Mouse (Mus musculus) gastrocnemius, postnatal 4 days (tissue): ENCODE data around the gene Tmem86b. TPM values are rescaled to one million over a fixed set of nuclear protein-coding genes. Genes with fewer than 3 reads are reported as not detected.
"Not testable (repeated sequence)": the region's sequence is repeated elsewhere in the genome, so short reads cannot be mapped to it uniquely, and the experiment has no call there.

ENCODE experiments used
- DNase-seq, 2 experiments: peaks; one replicate each; pipeline ENCODE4 v3.0.0; 2021 to 2022; ENCODE audit warnings: low spot score in 2 of 2, mixed read lengths in 2 of 2
- total RNA-seq, 2 experiments: library from RNA; stranded (reverse); gene quantifications; 2 replicates each; pipeline ENCODE4 v1.2.3; 2021

Gene Tmem86b
- total RNA-seq, 2 experiments from 2014 or later, result 7.0 to 7.8 TPM

DNA sequence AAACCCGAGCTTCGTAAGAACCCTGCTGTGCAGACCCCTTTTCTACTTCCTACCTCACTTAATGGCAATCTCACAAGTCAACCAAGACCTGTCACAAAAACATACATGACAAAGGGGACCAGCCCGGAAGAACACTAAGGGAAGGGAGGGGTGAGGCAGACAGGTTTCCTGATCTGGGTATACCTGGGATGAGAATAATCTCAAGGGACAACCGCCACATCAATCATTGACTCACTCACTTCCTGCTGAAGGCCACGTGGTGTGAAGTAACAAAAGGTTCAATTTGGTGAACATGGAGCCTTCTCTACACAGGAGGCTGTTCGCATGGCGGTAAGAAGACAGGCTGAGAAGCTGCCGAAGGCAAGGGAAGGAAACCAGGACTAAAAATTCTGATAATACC lies 20.4 kb upstream of the Tmem86b start:
- DNase-seq, result no peak

DNA sequence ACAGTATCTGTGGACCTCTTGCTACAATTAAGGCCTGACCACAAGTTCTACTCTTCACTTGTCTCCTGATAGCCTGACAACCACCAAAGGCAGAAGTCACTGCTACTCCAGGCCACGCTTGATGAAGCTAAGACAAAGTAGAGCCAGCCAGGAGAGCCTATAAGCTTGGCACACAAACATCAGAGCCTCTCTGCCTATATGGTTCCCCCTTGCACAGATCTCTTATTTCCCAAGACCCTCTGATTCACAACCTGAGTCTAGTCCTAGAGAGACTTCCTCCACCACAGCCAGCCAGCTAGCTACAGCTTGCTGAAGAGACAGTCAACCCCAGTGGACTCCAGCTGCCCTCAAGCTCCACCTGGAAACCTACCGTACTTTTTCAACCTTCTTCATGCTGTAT lies 16.8 kb upstream of the Tmem86b start:
- DNase-seq, result no peak

DNA sequence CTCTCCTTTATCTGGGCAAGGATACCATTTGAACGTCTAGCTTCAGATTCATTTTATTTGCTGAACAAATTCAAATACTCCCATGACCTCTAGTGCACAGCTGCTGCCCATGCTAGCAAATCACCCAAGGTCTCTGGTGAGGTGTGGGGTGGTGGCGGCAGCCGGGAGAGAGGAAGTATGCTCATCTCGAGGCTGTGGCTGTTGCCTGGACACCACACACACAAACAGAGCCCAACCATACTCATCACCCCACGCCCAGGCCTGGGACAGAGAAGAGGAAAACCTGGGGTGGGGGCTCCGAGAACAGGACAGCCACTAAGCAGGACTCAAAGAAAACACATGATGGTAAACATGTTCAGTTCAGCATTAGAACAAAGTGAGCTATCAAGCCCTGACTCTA lies 16.1 kb upstream of the Tmem86b start:
- DNase-seq, result no peak

DNA sequence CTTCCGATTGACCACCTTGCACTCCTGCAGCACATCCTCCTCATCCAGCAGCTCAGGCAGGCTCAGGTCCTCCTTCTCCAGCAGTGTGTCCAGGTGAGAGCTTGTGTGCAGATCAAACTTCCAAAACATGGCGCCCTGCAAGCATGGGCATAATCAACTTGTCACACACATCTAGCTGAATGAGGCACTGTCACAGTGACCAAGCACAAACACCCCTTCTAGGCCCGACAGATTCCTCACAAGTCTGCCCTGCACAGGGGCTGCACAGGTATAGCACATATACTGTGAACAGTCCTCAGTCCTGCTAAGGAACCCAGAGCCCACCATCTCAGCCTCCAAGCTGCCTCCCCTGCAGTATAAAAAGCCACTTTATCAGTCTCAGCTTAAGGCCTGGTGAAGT lies 15.6 kb upstream of the Tmem86b start:
- no peak for DNase-seq

GRCm38 (mm10) chr7:4643225-4643624 lies 12.0 kb upstream of the Tmem86b start:
- DNase-seq, result no peak

- no peak for DNase-seq
These were observed 10.7 kb upstream of the Tmem86b start for GRCm38 (mm10) chr7:4641956-4642355.

GRCm38 (mm10) chr7:4641155-4641554 lies 9.9 kb upstream of the Tmem86b start:
- no peak for DNase-seq

GRCm38 (mm10) chr7:4636179-4636578 lies 5.0 kb upstream of the Tmem86b start:
- no peak for DNase-seq

DNA sequence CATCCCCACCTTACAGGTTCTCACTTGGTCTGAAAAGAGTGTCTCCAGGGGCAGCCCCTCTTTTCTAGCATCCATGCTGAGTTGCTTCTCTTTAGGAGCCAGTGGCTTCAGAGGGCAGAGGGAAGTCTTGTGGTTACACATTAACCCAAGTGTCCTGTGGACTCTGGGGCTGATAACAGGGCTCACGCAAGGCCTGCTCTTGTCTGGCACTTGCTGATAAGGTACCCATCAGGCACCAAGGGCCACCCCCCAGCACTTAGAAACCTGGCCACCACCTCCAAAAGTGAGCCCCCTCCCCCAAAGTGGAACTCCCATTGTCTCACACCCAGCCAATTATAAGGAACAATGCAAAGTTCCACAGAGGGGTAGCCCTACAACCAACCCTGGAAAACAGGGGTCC lies 1.0 kb downstream of the Tmem86b start:
- no peak for DNase-seq

GRCm38 (mm10) chr7:4629586-4629985 lies 1.6 kb downstream of the Tmem86b start:
- DNase-seq, result no peak

DNA sequence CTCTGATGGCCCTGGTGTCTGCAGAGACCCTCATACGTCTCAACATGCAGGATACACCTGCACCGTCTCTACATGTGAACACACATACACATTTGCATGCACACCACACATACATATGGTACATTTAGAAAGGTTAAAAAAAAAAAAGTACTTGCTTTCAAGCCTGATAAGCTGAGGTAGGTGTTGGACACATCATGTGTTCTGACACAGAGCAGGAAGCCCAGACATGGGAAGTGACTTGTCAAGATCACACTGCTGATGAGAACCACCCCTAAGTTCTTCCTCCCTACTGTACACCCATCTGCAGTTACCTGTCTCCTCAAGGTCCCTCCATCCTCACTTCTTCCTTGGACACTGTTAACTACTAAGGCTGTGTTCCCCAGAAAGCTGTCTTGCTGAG lies 5.3 kb downstream of the Tmem86b start:
- no peak for DNase-seq

DNA sequence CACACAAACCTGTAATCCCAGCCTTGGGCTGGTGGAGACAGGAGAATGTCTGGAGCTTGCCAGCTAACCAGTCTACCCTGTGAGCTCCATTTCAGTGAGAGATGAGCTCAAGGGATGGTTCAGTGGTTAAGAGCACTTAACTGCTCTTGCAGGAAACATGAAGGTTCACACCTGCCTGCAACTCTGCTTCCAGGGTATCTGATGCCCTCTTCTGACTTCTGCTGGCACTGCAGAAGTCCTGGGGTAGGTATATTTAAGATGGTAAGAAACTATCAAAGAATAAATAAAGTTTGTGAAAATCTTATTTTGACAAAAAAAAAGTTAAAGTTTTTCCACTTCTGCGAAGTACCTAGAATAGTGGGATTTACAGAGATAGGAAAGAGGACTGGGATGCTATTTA lies 6.9 kb downstream of the Tmem86b start:
- DNase-seq, result no peak

- no peak for DNase-seq
These were observed 7.6 kb downstream of the Tmem86b start for GRCm38 (mm10) chr7:4623544-4624189.

DNA sequence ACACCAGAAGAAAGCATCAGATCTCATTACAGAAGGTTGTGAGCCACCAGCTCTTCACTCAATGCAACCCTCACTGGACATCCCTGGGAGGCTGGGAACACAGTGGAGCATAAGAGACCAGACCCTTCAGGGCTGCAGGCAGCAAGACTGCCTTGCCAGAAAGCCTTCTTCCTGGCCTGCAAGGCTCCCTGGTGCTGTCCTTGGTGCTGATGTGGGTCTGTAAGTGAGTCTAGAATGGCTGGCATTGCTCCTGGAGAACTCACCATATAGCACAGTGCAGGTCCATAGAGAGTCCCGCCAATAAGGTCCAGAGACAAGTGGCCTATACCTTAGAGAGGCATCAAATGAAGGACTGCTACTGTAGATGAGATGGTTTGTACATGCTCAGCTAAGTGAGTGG lies 11.2 kb downstream of the Tmem86b start:
- DNase-seq, result peak in 1 of 2 experiments; percentile 53

- no peak for DNase-seq
These were observed 17.4 kb downstream of the Tmem86b start for GRCm38 (mm10) chr7:4613740-4614403.

- no peak for DNase-seq
These were observed 18.3 kb downstream of the Tmem86b start for GRCm38 (mm10) chr7:4612956-4613355.

GRCm38 (mm10) chr7:4612386-4612785 lies 18.8 kb downstream of the Tmem86b start:
- no peak for DNase-seq

DNA sequence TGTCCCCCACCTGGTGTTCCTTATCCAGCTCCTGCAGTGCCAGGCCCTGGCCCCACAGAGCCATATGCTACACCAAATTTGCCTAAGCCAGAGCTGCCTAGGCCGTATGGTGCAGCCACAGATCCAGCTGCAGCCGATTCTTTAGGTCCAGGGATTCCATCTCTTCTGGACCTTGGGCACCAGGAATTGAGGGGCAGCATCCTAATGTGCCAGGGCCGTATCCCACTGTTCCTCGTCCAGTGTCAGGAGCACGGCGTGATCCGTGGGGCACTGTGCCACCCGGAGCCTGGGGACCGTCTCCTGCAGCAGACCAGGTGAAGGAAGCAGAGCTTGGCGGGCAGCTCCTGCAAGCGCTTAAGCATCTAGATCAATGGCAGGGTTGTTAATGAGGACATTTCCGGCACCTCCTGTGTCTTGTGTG lies 19.3 kb downstream of the Tmem86b start:
- no peak for DNase-seq

DNA sequence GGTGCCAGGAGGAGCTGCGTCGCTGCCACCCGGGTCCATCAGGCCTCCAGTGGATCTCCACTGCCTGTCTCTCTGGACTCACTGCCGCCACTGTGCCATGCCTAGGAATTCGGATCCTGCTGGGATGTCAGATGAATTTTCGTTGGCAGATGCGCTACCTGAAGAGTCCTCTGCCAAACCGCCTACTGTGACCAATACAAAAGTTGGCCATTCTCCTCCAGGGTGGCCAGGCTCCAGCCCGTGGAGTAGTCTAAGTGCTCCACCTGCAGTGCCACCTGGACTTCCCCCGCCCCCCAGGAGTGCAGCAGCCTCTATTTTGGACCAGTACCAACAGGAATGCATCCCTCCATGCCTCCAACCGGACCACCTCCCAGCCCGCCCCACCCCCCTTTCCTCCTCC lies 19.7 kb downstream of the Tmem86b start:
- no peak for DNase-seq

GRCm38 (mm10) chr7:4608002-4608401 lies 23.2 kb downstream of the Tmem86b start:
- DNase-seq, result no peak

DNA sequence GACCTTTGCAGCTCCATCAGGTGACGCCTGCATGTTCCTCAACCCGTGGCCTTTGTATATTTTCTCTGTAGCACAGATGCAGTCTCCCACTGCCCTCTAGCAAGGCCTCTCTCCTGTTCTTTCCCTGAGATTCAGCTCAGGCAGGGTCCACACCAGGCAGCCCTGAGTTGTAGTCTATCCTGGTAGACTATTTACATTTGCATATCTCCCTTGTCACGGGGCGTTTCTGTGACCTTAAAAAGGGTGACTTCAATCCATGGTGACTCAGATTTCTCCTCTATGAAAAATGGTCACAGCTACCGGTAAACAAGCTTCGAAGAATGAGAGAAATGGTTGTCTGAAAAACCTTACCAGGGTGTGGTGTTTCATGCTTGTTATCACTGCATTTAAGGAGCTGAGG lies 27.3 kb downstream of the Tmem86b start, which contains the start of gene Ptprh:
Gene Ptprh (minus strand): TSS at position 169 of the 400 bp plus-strand sequence.
- DNase-seq, result no peak

DNA sequence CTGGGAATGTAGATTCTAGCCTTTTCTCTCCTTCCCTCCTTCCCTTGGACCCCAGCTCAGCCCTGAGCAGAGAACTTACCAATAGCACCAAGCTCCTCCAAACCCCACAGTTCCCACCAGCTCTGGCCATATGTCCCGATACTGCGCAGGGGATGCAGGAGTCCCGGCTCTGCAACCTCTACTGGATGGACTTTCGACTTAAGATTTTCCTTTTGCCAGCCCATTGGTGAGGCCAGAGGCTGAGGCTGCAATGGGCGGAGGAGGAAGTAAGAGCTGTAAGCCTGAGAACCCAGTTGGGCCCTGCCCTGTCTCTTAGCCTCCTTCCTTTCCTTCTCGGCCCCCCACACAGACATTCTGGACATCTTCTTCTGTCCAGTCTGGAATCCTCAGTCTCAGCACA lies 28.3 kb downstream of the Tmem86b start:
- DNase-seq, result no peak

- not testable (repeated sequence) for DNase-seq
These were observed 34.2 kb downstream of the Tmem86b start for GRCm38 (mm10) chr7:4597046-4597445.
